Mouse (Mus musculus): ENCODE measurements around the gene Dpy19l1.

DNA sequence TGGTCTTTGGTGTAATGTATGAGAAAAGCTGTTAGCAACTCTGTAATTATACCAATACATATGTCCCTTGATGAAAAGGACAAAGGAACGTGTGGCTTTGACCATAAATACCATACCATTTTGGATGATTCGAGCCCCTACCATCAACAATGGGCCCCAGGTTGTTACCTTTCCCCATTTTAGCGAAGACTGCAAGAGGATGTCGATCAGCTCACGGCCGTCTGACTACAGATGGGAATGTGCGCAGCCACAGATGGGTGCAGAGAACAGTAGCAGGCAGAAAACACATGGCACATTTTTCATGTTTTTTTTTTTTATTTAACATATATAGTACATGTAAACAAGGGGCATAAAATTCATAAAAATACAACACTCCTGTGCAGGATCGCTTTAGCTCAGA lies 91.5 kb downstream of the Dpy19l1 start:
- no peak for TF ChIP-seq CHD1 (IDR thresholded peaks at IDR 0.05; ENCODE audit: low read depth, low read length)
- no peak for TF ChIP-seq POLR2A (IDR thresholded peaks at IDR 0.05; ENCODE audit: low read depth, low read length)
- no peak for TF ChIP-seq HCFC1 (IDR thresholded peaks at IDR 0.05; ENCODE audit: low read depth, low read length)
- TF ChIP-seq SIN3A (IDR thresholded peaks at IDR 0.05; ENCODE audit: low read length), result no peak
- TF ChIP-seq CTCF (conservative IDR thresholded peaks at IDR 0.05 in 1 of 2, IDR thresholded peaks at IDR 0.05 in 1 of 2; ENCODE audit: low read depth in 2 of 2, low read length in 2 of 2), result no peak
- no peak for TF ChIP-seq EP300 (IDR thresholded peaks at IDR 0.05; ENCODE audit: low read length)
- TF ChIP-seq USF1 (IDR thresholded peaks at IDR 0.05; ENCODE audit: low read depth, low read length), result no peak
- no peak for TF ChIP-seq MXI1 (IDR thresholded peaks at IDR 0.05; ENCODE audit: low read depth, low read length)
- TF ChIP-seq ELF1 (IDR thresholded peaks at IDR 0.05; ENCODE audit: low read depth, low read length), result no peak
- TF ChIP-seq ZC3H11A (IDR thresholded peaks at IDR 0.05; ENCODE audit: low read depth, low read length), result no peak
- TF ChIP-seq MAFK (IDR thresholded peaks at IDR 0.05; ENCODE audit: insufficient replicate concordance, low read length), result no peak
- TF ChIP-seq TCF12 (IDR thresholded peaks at IDR 0.05; ENCODE audit: low read depth, low read length), result no peak
- TF ChIP-seq NELFE (IDR thresholded peaks at IDR 0.05; ENCODE audit: low read depth, low read length), result no peak
